27 mouse cellular contexts compared by ENCODE assay signal in the genomic region with DNA sequence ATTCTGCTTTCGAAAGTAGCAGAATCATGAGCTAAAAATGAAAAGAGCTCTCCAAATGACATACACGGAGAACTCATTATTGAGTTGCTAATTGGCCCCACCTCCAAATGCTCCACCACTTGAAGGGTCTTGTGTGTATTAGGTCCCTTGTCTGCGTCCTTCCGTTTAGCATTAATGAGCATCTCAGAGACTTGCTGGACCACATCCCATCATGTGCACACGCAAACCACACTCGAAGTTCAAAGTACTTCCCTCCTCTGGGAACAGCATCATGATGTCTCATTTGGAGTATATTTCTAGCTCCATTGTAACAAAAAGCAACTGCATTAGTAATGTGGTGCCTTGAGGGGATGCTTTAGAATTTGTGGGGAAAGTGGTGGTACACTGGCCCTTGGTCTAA. TPM values are rescaled to one million over a fixed set of nuclear protein-coding genes. Genes with fewer than 3 reads are reported as not detected.
DNase-seq lines count a peak whose midpoint lies in the region; ATAC-seq and TF ChIP-seq lines count a peak whose summit lies in the region.
"Had no signal": no experiment of that assay in that cellular context is flagged by ENCODE, and none has a peak within 500 bp of the region (broad histone marks: within the 10 kb centered on the region; RNA-seq: fewer than 3 reads in every experiment).

No protein-coding gene starts in this region.

- H3K9ac ChIP-seq in forebrain, embryonic 14.5 days (ENCODE audit: low read length) = no peak overlapping the region
- H3K9ac ChIP-seq in forebrain, embryonic 11.5 days (ENCODE audit: low read length) = no peak overlapping the region
- no peak overlapping the region for H3K9ac ChIP-seq in midbrain, embryonic 11.5 days (ENCODE audit: low read length)
- no peak overlapping the region for H3K9ac ChIP-seq in midbrain, embryonic 15.5 days
- H3K9ac ChIP-seq: embryonic facial prominence, embryonic 13.5 days; embryonic facial prominence, embryonic 15.5 days; forebrain, embryonic 13.5 days had no signal

- no peak for TF ChIP-seq CTCF in brain, embryonic 14.5 days (IDR thresholded peaks at IDR 0.05; ENCODE audit: borderline replicate concordance, extremely low read depth, insufficient read depth, insufficient read length)

- H3K4me1 ChIP-seq in forebrain, embryonic 14.5 days (ENCODE audit: control insufficient read depth, insufficient read depth, low read length) = no peaks in the 10 kb centered on the region
- no peaks in the 10 kb centered on the region for H3K4me1 ChIP-seq in forebrain, embryonic 11.5 days (replicated peaks; ENCODE audit: control insufficient read depth, insufficient read depth, low read length)
- no peaks in the 10 kb centered on the region for H3K4me1 ChIP-seq in midbrain, embryonic 11.5 days (ENCODE audit: control insufficient read depth, insufficient read depth, low read length)
- H3K4me1 ChIP-seq in midbrain, embryonic 15.5 days = no peaks in the 10 kb centered on the region
- H3K4me1 ChIP-seq: embryonic facial prominence, embryonic 13.5 days; embryonic facial prominence, embryonic 15.5 days; forebrain, embryonic 10.5 days; forebrain, embryonic 13.5 days had no signal

- no peak for TF ChIP-seq POLR2A in brain, embryonic 14.5 days (IDR thresholded peaks at IDR 0.05; ENCODE audit: borderline replicate concordance, extremely low read depth, insufficient read depth, insufficient read length, poor library complexity, severe bottlenecking)

- ATAC-seq in forebrain, embryonic 14.5 days = no peak
- ATAC-seq in forebrain, embryonic 11.5 days (replicated peaks; ENCODE audit: low FRiP score) = no peak
- no peak for ATAC-seq in midbrain, embryonic 11.5 days (ENCODE audit: low FRiP score)
- ATAC-seq in midbrain, embryonic 15.5 days (replicated peaks) = no peak
- ATAC-seq: activated CD4-positive, CD25-positive, alpha-beta regulatory T cell, adult 4 months; CD4-positive, CD25-positive, alpha-beta regulatory T cell, adult 4 months; forebrain, embryonic 13.5 days; forebrain, embryonic 16.5 days; Patski had no signal

- H3K36me3 ChIP-seq in forebrain, embryonic 14.5 days (ENCODE audit: control insufficient read depth, insufficient read depth, low read length) = no peaks in the 10 kb centered on the region
- no peaks in the 10 kb centered on the region for H3K36me3 ChIP-seq in forebrain, embryonic 11.5 days (ENCODE audit: control insufficient read depth, insufficient read depth, low read length)
- H3K36me3 ChIP-seq in midbrain, embryonic 11.5 days (ENCODE audit: control insufficient read depth, insufficient read depth, low read length) = no peaks in the 10 kb centered on the region
- H3K36me3 ChIP-seq in midbrain, embryonic 15.5 days (replicated peaks) = no peaks in the 10 kb centered on the region
- H3K36me3 ChIP-seq: embryonic facial prominence, embryonic 13.5 days; embryonic facial prominence, embryonic 15.5 days; forebrain, embryonic 10.5 days; G1E had no signal

- H3K4me3 ChIP-seq in forebrain, embryonic 14.5 days (ENCODE audit: low read depth, low read length) = no peak overlapping the region
- no peak overlapping the region for H3K4me3 ChIP-seq in forebrain, embryonic 11.5 days (ENCODE audit: low read depth, low read length)
- H3K4me3 ChIP-seq in midbrain, embryonic 11.5 days (ENCODE audit: low read depth, low read length) = no peak overlapping the region
- no peak overlapping the region for H3K4me3 ChIP-seq in midbrain, embryonic 15.5 days
- H3K4me3 ChIP-seq: embryonic facial prominence, embryonic 13.5 days; embryonic facial prominence, embryonic 15.5 days; erythroblast, embryonic 14.5 days; forebrain, embryonic 10.5 days; forebrain, embryonic 13.5 days had no signal

- 20% methylated on average over 6 of the region's 6 CpGs for WGBS in forebrain, embryonic 14.5 days
- WGBS in forebrain, embryonic 11.5 days = 74% methylated on average over 6 of the region's 6 CpGs
- WGBS in midbrain, embryonic 11.5 days = 87% methylated on average over 6 of the region's 6 CpGs
- 72% methylated on average over 6 of the region's 6 CpGs for WGBS in midbrain, embryonic 15.5 days

- H3K27ac ChIP-seq in forebrain, embryonic 14.5 days (ENCODE audit: low read depth, low read length) = no peak overlapping the region
- H3K27ac ChIP-seq in forebrain, embryonic 11.5 days (ENCODE audit: low read depth, low read length) = no peak overlapping the region
- no peak overlapping the region for H3K27ac ChIP-seq in midbrain, embryonic 11.5 days (ENCODE audit: low read depth, low read length)
- H3K27ac ChIP-seq in midbrain, embryonic 15.5 days = no peak overlapping the region
- H3K27ac ChIP-seq: embryonic facial prominence, embryonic 13.5 days; embryonic facial prominence, embryonic 15.5 days; forebrain, embryonic 10.5 days; forebrain, embryonic 13.5 days had no signal

- peak; percentile 63 for DNase-seq in forebrain, embryonic 14.5 days (ENCODE audit: low spot score)
- DNase-seq in forebrain, embryonic 11.5 days (ENCODE audit: low spot score) = no peak
- peak; percentile 45 for DNase-seq in midbrain, embryonic 11.5 days (ENCODE audit: low spot score, missing footprints)
- DNase-seq in brain, embryonic 14.5 days (ENCODE audit: low read depth) = peak; percentile 81
- DNase-seq: adrenal gland, adult 8-10 months; adrenal gland, postnatal 14 days; adrenal gland, postnatal 36 days; B cell, adult 2 months; cerebellum, adult 11 months; cerebellum, adult 18-20 months; cerebellum, adult 8-10 months; cerebellum, adult 9-11 months; cerebellum, postnatal 14 days; cerebellum, postnatal 36 days; embryo, embryonic 11 days had no signal

- H3K4me2 ChIP-seq in forebrain, embryonic 14.5 days (ENCODE audit: low read length) = no peak overlapping the region
- H3K4me2 ChIP-seq in forebrain, embryonic 11.5 days (ENCODE audit: low read depth, low read length, severe bottlenecking) = no peak overlapping the region
- H3K4me2 ChIP-seq in midbrain, embryonic 11.5 days = no peak overlapping the region
- no peak overlapping the region for H3K4me2 ChIP-seq in midbrain, embryonic 15.5 days
- H3K4me2 ChIP-seq: embryonic facial prominence, embryonic 13.5 days; embryonic facial prominence, embryonic 15.5 days; forebrain, embryonic 13.5 days had no signal

- no peaks in the 10 kb centered on the region for H3K27me3 ChIP-seq in forebrain, embryonic 14.5 days (replicated peaks; ENCODE audit: control insufficient read depth, insufficient read depth, low read length)
- no peaks in the 10 kb centered on the region for H3K27me3 ChIP-seq in forebrain, embryonic 11.5 days (ENCODE audit: control insufficient read depth, insufficient read depth, low read length)
- H3K27me3 ChIP-seq in midbrain, embryonic 11.5 days (ENCODE audit: control insufficient read depth, insufficient read depth, low read length) = no peaks in the 10 kb centered on the region
- H3K27me3 ChIP-seq in midbrain, embryonic 15.5 days (replicated peaks) = no peaks in the 10 kb centered on the region
- H3K27me3 ChIP-seq: CH12.LX; embryonic facial prominence, embryonic 13.5 days; embryonic facial prominence, embryonic 15.5 days; forebrain, embryonic 13.5 days; Patski had no signal

- H3K9me3 ChIP-seq in forebrain, embryonic 14.5 days (replicated peaks; ENCODE audit: control insufficient read depth, low read length) = no peaks in the 10 kb centered on the region
- H3K9me3 ChIP-seq in forebrain, embryonic 11.5 days (ENCODE audit: control insufficient read depth, low read length) = no peaks in the 10 kb centered on the region
- H3K9me3 ChIP-seq in midbrain, embryonic 11.5 days (ENCODE audit: control insufficient read depth, low read length) = no peaks in the 10 kb centered on the region
- no peaks in the 10 kb centered on the region for H3K9me3 ChIP-seq in midbrain, embryonic 15.5 days
- H3K9me3 ChIP-seq: embryonic facial prominence, embryonic 13.5 days; embryonic facial prominence, embryonic 15.5 days; forebrain, embryonic 10.5 days; forebrain, embryonic 13.5 days had no signal

RNA-seq across cellular contexts. Expression of a gene that starts 24.6 kb away (rescaled TPM):
- polyA plus RNA-seq in forebrain, embryonic 14.5 days (2014; fragmentation: Nextera tagmentation; extraction: Ambion mirVana) = 0.85 and 1.3 TPM in 2 replicates
- polyA plus RNA-seq in forebrain, embryonic 11.5 days (2014; fragmentation: Nextera tagmentation; extraction: Ambion mirVana) = 0.79 and 1.7 TPM in 2 replicates
- 0.30 and 0.72 TPM in 2 replicates for polyA plus RNA-seq in midbrain, embryonic 11.5 days (2014; fragmentation: Nextera tagmentation; extraction: Ambion mirVana)
- polyA plus RNA-seq in midbrain, embryonic 15.5 days (2015; fragmentation: Nextera tagmentation; extraction: Ambion mirVana) = 0.56 and 1.1 TPM in 2 replicates
- polyA plus RNA-seq in brain, embryonic 14.5 days (2012; rRNA removed) = 1.3 and 2.5 TPM in 2 replicates
- polyA plus RNA-seq: erythroblast, embryonic 14.5 days; G1E had no signal
